Mouse (Mus musculus) urinary bladder, postnatal 10 days (tissue): ENCODE data around the gene Chit1.

Experiments
- DNase-seq: peaks from one replicate; pipeline ENCODE4 v3.0.0; 2022; ENCODE audit warnings: low spot score

Chit1 gene

DNA sequence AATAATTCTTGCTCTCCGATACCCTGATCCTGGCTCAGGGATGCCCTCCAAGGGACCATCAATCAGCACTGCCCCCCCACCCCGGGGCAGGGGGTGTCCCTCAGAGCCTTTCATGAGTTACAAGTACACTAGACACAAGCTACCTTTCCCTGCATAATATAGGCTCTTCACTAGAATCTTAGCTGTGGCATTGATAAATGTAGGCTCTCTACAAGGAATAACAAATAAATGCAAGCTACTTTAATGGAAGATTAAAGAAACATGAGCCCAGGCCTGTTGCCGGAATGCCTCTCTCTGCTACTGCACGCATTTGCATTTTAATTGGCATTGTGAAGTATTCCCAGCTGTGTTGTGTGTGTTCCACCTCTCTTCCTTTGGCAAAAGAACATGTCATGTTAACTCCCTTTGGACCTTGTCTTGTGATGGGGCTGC is 31.3 kb downstream of the Chit1 start:
- no peak for DNase-seq

DNA sequence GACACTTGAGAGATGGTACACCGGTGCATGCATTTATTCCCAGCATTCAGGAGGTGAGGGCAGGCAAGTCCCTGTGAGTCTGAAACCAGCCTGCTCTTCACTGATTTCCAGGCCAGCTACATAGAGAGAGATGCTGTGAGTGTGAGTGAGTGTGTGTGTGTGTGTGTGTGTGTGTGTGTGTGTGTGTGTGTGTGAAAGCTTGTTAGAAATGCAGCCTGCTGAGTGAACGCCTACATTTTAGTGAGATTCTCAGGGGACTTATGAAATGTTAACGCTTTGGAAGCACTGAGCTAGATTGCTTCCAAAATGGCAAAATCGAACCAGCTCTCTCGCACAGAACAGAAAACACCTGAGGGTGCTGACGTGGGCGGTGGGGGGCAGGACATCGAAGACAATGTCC is 35.0 kb downstream of the Chit1 start:
- DNase-seq = no peak

DNA sequence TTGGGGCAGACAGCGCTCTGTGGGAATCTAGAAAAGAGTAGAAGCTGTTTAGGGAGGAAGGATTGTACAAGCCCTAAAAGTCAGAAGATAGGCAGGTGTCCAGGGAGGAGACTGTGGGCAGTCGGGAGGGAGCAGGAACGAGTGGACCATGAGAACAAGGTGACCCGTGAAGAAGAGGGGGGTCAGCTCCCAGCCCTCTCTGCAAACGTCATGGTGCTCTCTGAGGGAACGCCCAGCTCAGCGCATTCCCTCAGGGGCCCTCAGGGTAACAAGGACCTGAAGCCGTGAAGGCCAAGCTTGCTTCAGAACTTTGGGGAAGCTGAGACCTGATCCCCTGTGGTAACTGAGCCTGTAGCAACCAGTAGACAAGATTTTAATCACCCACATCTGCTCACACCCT is 39.0 kb downstream of the Chit1 start:
- DNase-seq = no peak

- no peak for DNase-seq
Observed at GRCm38 (mm10) chr1:134150745-134151144, 39.7 kb downstream of the Chit1 start.

DNA sequence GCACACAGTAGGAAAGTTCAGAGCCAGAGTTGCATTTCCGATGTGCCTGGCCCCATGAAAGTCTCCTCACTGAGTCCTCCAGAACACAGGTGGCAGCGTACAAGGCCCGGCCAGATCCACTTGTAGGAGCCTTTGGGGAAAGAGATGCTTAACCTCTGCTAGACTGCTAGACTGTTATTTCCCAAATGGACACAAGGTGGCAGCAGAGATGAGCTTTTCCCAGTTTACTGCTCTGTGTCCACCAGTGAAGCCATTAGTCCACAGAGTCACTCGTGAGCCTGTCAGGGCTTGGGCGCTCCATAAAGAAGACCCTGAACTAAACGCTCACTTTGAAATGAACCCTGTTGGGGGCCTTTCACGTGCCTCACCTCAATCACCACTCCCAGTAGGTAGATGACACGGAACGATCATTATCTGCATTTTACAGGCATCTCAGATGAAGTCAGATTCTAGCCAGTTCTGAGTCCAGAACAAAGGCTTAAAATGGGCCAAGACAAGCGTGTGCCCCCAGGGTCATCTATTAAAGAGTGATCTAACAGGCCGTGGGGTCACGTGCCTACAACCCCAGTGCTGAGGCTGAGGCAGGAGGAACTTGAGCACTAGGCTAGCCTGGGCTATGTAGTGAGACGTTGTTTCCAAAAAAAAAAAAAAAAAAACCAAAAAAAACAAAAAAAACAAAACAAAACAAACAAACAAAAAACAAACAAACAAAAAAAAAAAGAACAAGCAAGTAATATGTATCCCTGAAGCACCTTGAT is 40.8 kb downstream of the Chit1 start:
- DNase-seq = peak; percentile 24

DNA sequence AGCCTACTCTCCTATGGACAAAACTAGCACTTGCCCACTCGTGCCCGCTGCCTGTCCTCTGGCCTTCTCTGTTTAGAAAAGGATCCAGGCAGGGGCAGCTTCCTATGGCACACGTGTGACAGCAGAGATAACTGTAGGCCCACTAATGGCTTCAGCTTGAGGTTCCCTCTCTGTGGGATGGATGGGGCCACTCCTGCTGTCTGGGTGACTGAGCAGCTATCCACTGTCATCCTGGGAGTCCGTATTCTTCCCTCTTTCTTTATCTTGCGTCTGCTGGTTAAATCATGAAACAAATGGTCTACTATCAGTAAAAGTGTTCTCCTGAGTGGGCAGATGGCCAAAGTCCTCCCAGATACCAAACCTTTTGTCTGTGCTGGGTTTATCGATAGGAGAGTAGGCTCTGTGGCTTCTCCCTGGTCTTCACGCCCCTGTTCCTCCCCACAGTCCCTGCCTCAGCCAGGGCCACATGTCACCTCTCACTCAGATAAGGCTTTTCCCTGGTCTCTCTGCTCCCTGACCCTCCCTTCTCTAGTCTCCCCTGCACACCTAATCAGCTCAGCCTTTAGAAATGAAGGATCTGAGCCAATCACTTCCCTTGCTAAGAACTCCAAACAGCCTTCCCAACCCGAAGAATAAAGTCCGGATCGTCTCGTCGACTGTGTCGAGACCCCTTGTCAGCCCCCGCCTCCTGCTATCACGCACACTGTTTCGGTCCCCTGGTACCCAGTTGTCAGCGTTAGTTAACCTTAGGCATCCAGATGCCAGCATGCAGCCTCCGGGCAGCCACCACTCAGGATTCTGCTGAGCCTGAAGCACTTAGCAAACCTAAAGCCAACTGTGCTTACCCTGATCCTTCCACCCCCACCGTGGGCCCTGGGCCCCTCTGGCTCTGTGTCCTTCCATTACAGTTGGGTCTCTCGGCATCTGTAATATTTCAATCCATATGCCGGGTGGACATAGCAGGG is 41.9 kb downstream of the Chit1 start:
- DNase-seq = no peak

DNA sequence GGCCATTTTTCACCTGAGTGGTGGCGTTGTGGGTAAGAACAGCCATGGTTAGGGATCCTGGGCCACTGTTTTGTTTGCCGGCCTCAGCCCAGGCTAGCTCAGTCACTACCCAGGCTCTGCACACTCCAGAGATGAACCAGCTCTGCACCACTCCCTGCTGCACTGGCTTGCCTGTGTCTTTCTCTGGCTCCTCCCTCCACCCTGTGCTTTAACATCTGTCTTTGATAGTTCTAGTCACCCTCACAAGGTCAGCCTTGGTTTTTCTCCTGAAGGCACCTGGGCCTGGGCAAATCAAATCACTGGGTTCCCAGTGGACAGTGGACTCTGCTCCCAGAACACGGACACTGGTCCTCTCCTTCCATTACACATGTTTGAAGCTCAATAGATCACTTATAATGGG is 43.1 kb downstream of the Chit1 start:
- no peak for DNase-seq

GRCm38 (mm10) chr1:134154655-134155054 is 43.6 kb downstream of the Chit1 start:
- DNase-seq = no peak

DNA sequence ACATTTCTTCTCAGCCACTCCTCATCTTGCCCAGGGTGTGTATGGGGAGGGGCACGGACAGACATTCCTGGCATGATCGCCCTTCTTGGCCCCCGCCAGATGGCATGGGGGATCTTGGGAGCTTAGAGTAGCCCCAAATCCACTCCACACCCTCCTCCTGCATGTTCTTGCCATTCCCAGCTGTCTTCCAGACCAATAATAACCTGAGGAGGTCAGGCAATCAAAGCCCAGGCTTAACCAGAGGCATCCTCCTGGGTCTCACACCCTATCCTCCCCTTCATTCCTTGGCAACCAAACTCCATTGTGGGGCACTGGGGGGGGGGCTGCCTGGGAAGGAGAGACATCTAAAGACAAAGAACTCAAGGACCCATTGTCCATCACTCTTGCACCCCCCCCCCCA is 49.4 kb downstream of the Chit1 start:
- no peak for DNase-seq

DNA sequence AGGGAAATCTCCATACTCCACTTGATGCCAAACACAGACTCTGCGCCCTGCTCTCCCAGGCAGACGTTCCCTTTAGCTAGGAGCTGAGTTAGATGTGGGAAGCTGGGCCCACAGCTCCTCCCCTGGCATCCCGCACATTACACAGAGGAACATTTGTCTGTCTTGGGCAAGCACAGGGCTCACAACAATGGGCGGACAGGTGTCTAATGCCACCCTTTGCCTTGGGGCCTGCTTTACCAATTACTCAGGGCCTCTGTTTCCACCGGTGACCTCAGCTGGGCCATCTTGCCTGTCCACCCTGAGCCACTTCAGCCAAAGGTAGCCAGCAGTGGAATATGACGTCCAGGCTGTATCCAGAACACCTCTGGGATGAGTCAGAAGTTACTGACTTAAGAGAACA is 50.4 kb downstream of the Chit1 start:
- no peak for DNase-seq

DNA sequence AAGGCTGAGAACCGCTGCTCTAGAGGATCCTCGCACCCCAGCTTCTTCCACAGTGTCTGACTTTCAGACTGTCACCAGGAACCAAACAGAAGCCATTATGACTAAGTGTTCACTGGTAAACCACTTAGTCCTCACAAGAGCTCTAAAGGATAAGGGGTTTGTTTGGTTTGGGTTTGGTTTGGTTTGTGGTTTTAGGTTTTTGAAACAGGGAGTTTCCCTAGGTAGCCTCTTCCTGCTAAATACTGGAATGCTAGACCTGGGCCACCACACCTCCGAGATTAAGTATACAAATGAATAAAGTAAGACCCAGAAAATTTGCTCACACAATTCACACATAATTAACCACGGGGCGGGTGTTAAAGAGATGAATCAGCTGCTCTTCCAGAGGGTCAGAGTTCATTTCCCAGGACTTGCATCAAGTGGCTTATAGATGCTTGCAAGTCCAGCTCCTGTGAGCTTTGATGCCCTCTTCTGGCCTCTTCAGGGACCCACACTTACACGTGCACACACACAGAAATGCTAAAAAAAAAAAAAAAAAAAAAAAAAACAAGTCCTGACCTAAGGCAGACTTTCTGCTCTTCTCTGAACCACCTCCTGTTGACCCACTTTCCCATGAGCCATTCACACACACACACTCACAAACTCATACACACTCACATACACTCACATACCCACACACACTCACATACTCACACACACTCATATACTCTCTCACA is 51.6 kb downstream of the Chit1 start:
- DNase-seq = no peak

DNA sequence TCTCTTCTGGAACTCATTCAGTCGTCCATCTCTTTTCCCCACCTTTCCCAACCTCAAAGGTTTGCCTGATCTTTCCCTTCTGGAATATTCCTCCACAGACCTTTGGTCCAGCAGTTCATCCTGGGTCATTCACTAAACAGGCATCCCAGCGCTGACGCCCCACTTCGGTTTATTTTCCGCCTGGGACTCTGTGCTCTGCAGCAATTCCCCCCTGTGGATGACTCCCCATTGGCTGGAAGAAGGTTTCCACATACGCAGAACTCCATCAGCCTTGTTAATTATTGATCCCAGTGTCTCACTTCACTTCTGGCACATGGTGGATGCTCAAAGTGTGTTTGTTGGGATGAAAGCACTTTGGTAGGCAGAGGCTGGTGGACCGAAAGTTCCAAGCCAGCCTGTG is 52.4 kb downstream of the Chit1 start:
- DNase-seq = no peak

- DNase-seq = no peak
Observed at GRCm38 (mm10) chr1:134164454-134164853, 53.4 kb downstream of the Chit1 start.

DNA sequence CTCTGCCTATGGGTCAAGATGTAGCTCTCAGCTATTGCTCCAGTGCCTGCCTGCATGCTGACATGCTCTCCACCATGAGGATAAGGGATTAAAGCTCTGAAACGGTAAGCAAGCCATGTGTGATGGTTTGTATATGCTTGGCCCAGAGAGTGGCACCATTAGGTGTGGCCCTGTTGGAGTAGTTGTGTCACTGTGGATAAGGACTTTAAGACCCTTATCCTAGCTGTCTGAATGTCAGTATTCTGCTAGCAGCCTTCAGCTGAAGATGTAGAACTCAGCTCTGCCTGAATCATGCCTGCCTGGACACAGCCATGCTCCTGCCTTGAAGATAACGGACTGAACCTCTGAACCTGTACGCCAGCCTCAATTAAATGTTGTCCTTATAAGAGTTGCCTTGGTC is 55.5 kb downstream of the Chit1 start:
- DNase-seq = no peak

- no peak for DNase-seq
Observed at GRCm38 (mm10) chr1:134167416-134168305, 56.6 kb downstream of the Chit1 start.

GRCm38 (mm10) chr1:134168567-134168966 is 57.5 kb downstream of the Chit1 start:
- no peak for DNase-seq

DNA sequence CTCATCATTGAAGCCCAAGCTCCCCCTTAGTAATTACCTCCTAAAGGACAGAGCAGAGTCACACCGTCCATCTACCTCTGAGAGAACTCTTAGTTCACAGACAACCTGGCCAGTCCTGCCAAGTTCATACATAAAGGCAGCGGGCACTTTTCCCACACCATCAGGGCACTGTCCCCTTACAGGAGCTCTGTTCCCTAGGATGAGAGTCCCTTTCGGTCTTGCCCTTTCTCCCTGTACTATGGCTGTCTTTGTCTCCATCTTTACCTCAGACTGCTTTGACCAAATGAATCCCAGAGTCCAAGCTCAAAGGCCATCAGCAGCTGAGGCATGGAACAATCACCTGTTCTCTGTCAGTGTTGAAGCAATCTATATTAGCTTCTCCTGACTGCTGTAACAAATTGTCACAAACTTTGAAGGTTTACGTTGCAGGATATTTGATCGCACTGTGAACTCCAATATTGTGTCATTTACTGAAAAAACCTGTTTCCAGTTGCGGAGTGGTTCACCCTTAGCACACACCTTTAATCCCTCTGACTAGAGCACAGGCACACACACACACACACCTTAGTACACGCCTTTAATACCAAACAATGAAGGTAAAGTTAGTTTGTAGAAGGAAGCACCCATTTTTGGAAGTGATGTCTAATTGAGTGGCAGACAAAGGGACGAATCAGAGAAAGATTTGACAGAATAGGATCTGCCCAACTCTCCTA is 58.1 kb downstream of the Chit1 start:
- no peak for DNase-seq

GRCm38 (mm10) chr1:134173081-134173480 is 62.0 kb downstream of the Chit1 start:
- DNase-seq = no peak

DNA sequence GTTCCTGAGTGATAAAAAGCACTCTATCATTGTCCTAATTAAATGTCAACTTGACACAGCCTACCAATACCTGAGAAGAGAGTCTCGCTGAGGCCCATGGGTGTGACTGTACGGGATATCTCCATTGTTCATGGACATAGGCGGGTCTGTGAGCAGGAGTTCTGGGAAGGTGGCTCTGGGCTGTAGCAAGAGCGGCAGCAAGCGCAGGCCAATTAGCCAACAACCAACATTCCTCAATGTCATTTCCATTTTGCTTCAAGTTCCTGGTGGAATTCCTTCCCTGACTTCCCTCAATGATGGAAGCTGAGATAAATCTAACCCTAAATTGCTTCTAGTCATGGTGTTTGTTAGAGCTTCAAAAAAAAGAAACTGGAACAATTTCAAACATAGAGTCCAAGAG is 66.9 kb downstream of the Chit1 start:
- DNase-seq = no peak

- no peak for DNase-seq
Observed at GRCm38 (mm10) chr1:134182025-134182424, 71.0 kb downstream of the Chit1 start, which contains the start of gene Chil1. TSS of gene Chil1 (plus strand) at chr1:134182176.

DNA sequence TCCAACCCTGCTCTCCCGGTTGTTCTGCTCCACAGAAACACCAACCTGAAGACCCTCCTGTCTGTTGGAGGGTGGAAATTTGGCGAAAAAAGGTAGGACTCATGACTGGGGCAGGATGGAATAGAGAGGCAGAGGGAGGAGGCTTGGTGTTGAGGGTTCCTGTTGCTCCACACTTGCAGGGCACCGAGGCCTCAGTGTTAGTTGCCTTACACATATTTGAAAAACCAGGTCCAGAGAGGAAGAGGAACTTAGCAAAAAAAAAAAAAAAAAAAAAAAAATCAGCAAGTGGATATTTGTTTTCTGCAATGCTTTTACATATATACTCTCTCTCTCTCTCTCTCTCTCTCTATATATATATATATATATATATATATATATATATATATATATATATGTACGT is 73.0 kb downstream of the Chit1 start:
- DNase-seq = no peak
